Mouse (Mus musculus): Measurements from ENCODE around the gene Olfr588-ps1. TPM values are rescaled to one million over a fixed set of nuclear protein-coding genes. Genes with fewer than 3 reads are reported as not detected.
"Not testable (repeated sequence)": the region's sequence is repeated elsewhere in the genome, so short reads cannot be mapped to it uniquely, and the experiment has no call there.

The Olfr588-ps1 gene
- not detected in 2 replicates for polyA plus RNA-seq (2012; ENCODE audit: insufficient read depth, insufficient read length, missing spikeins)

GRCm38 (mm10) chr7:103140579-103140978 is at the start of gene Olfr588-ps1:
Gene Olfr588-ps1 (plus strand): TSS chr7:103140879.
- H3K4me3 ChIP-seq (ENCODE audit: insufficient read depth, low read depth, low read length): no peak within 1 kb of the TSS
- no peak within 1 kb of the TSS for H3K27ac ChIP-seq (replicated peaks; ENCODE audit: low read depth, low read length)
- no peaks in the 10 kb centered on the region for H3K4me1 ChIP-seq (ENCODE audit: control insufficient read depth, insufficient read depth, insufficient read length, low read length)

DNA sequence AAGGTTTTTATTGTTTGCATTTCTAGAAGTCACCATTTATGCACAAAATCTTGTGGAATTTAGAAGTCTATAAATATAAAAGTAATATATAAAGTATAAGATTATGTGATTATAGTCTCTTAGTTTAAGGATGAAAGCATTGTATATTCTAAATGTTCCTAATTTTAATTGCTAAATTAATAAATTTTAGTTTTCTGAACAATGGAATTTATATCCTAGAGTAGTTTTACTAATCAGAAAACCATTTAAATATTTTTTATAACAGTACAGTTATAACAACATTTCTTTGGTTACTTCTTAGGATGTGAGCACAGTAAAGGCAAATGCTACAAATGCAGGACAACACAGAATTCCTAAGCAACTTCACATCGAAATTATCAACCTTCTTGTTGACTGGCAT is 43.3 kb upstream of the Olfr588-ps1 start, which contains the start of gene Olfr585:
Olfr585 (plus strand) TSS at position 301 of the 400 bp plus-strand sequence.
- Histone ChIP-seq H3K27ac (replicated peaks; ENCODE audit: low read depth, low read length) (no peak within 1 kb of the TSS), H3K4me3 (ENCODE audit: insufficient read depth, low read depth, low read length) (no peak within 1 kb of the TSS), H3K4me1 (ENCODE audit: control insufficient read depth, insufficient read depth, insufficient read length, low read length) (no peaks in the 10 kb centered on the region)

GRCm38 (mm10) chr7:103119406-103119805 is 21.3 kb upstream of the Olfr588-ps1 start:
- Histone ChIP-seq H3K27ac (replicated peaks; ENCODE audit: low read depth, low read length) (no peak overlapping the region), H3K4me1 (ENCODE audit: control insufficient read depth, insufficient read depth, insufficient read length, low read length) (no peaks in the 10 kb centered on the region), H3K4me3 (ENCODE audit: insufficient read depth, low read depth, low read length) (no peak overlapping the region)

DNA sequence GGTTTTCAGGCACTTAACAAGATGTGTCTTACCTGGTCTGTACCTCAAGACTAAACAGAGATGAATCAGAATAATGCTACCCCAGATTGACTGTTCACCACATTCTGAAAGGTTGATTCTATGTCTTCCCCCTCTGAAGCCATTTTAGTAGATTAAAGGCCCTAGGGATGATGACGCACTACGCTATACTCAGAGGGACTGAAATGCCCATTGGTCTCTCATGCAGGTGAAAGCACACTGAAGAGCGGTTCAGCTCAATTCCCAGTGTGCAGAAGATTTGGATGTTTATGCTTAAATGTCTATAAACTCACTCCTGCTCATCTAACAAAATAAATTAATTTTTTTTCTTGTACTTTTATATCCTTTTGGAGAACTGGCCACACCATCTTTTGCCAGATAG is 15.1 kb upstream of the Olfr588-ps1 start, which contains the start of gene Olfr586:
Olfr586 (minus strand) TSS at position 101 of the 400 bp plus-strand sequence.
- no peak within 1 kb of the TSS for H3K4me3 ChIP-seq (ENCODE audit: insufficient read depth, low read depth, low read length)
- no peak within 1 kb of the TSS for H3K27ac ChIP-seq (replicated peaks; ENCODE audit: low read depth, low read length)
- no peaks in the 10 kb centered on the region for H3K4me1 ChIP-seq (ENCODE audit: control insufficient read depth, insufficient read depth, insufficient read length, low read length)

- H3K4me3 ChIP-seq (ENCODE audit: insufficient read depth, low read depth, low read length): no peak within 1 kb of the TSS
- H3K27ac ChIP-seq (replicated peaks; ENCODE audit: low read depth, low read length): no peak within 1 kb of the TSS
- H3K4me1 ChIP-seq (ENCODE audit: control insufficient read depth, insufficient read depth, insufficient read length, low read length): no peaks in the 10 kb centered on the region
Observed at GRCm38 (mm10) chr7:103156256-103156655, 15.6 kb downstream of the Olfr588-ps1 start, which contains the start of gene Olfr589. Gene Olfr589 (minus strand): TSS chr7:103156356.

GRCm38 (mm10) chr7:103169697-103170096 is 29.0 kb downstream of the Olfr588-ps1 start:
- no peaks in the 10 kb centered on the region for H3K4me1 ChIP-seq (ENCODE audit: control insufficient read depth, insufficient read depth, insufficient read length, low read length)
- no peak overlapping the region for H3K4me3 ChIP-seq (ENCODE audit: insufficient read depth, low read depth, low read length)
- H3K27ac ChIP-seq (replicated peaks; ENCODE audit: low read depth, low read length): no peak overlapping the region

DNA sequence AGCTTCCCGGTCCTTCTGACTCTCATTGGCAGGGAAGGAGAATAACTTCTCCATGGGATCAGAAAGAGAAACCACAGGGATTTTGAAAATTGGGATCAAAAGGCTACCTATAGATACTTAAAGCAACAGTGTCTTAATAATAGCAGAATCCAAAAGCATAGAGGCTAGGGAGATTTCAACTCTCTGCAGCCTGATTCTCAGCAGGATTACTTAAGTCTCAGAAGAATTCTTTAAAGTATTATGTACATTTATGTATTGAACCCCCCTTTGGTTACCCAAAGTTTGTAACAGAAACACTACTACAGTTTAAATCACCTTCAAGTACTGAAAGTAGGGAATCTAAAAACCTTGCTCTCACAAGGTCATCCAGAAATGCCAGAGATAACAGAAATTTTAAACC is 37.6 kb downstream of the Olfr588-ps1 start, which contains the start of gene Olfr591:
Olfr591 (minus strand) TSS at position 101 of the 400 bp plus-strand sequence.
- H3K4me3 ChIP-seq (ENCODE audit: insufficient read depth, low read depth, low read length): no peak within 1 kb of the TSS
- H3K4me1 ChIP-seq (ENCODE audit: control insufficient read depth, insufficient read depth, insufficient read length, low read length): no peaks in the 10 kb centered on the region
- H3K27ac ChIP-seq (replicated peaks; ENCODE audit: low read depth, low read length): no peak within 1 kb of the TSS

- H3K4me3 ChIP-seq (ENCODE audit: insufficient read depth, low read depth, low read length); H3K27ac ChIP-seq (replicated peaks; ENCODE audit: low read depth, low read length); H3K4me1 ChIP-seq (ENCODE audit: control insufficient read depth, insufficient read depth, insufficient read length, low read length): not testable (repeated sequence)
Observed at GRCm38 (mm10) chr7:103184503-103184902, 43.8 kb downstream of the Olfr588-ps1 start, which contains the start of gene Olfr592. Gene Olfr592 (plus strand): TSS chr7:103184803.

Other genes starting within 250 kb of the Olfr588-ps1 start
- not detected in 2 replicates for gene Olfr569, start 250.0 kb upstream of the Olfr588-ps1 start, polyA plus RNA-seq (2012; ENCODE audit: insufficient read depth, insufficient read length, missing spikeins)
- not detected in 2 replicates for gene Olfr570, start 246.3 kb upstream of the Olfr588-ps1 start, polyA plus RNA-seq (2012; ENCODE audit: insufficient read depth, insufficient read length, missing spikeins)
- gene Olfr571, start 223.3 kb upstream of the Olfr588-ps1 start, polyA plus RNA-seq (2012; ENCODE audit: insufficient read depth, insufficient read length, missing spikeins): 0.28 TPM in 1 of 2 replicates, not detected in the other
- gene Olfr572, start 216.5 kb upstream of the Olfr588-ps1 start, polyA plus RNA-seq (2012; ENCODE audit: insufficient read depth, insufficient read length, missing spikeins): not detected in 2 replicates
- gene Olfr573-ps1, start 198.3 kb upstream of the Olfr588-ps1 start, polyA plus RNA-seq (2012; ENCODE audit: insufficient read depth, insufficient read length, missing spikeins): not detected in 2 replicates
- not detected in 2 replicates for gene Olfr574, start 192.4 kb upstream of the Olfr588-ps1 start, polyA plus RNA-seq (2012; ENCODE audit: insufficient read depth, insufficient read length, missing spikeins)
- not detected in 2 replicates for gene Olfr575, start 182.1 kb upstream of the Olfr588-ps1 start, polyA plus RNA-seq (2012; ENCODE audit: insufficient read depth, insufficient read length, missing spikeins)
- gene Olfr576, start 178.2 kb upstream of the Olfr588-ps1 start, polyA plus RNA-seq (2012; ENCODE audit: insufficient read depth, insufficient read length, missing spikeins): not detected in 2 replicates
- not detected in 2 replicates for gene Olfr577, start 164.9 kb upstream of the Olfr588-ps1 start, polyA plus RNA-seq (2012; ENCODE audit: insufficient read depth, insufficient read length, missing spikeins)
- gene Olfr578, start 151.6 kb upstream of the Olfr588-ps1 start, polyA plus RNA-seq (2012; ENCODE audit: insufficient read depth, insufficient read length, missing spikeins): not detected in 2 replicates
- not detected in 2 replicates for gene Olfr582, start 102.9 kb upstream of the Olfr588-ps1 start, polyA plus RNA-seq (2012; ENCODE audit: insufficient read depth, insufficient read length, missing spikeins)
- not detected in 2 replicates for gene Olfr583, start 89.6 kb upstream of the Olfr588-ps1 start, polyA plus RNA-seq (2012; ENCODE audit: insufficient read depth, insufficient read length, missing spikeins)
- not detected in 2 replicates for gene Olfr584, start 59.0 kb upstream of the Olfr588-ps1 start, polyA plus RNA-seq (2012; ENCODE audit: insufficient read depth, insufficient read length, missing spikeins)
- gene Olfr585, start 43.2 kb upstream of the Olfr588-ps1 start, polyA plus RNA-seq (2012; ENCODE audit: insufficient read depth, insufficient read length, missing spikeins): not detected in 2 replicates
- not detected in 2 replicates for gene Olfr586, start 15.2 kb upstream of the Olfr588-ps1 start, polyA plus RNA-seq (2012; ENCODE audit: insufficient read depth, insufficient read length, missing spikeins)
- not detected in 2 replicates for gene Olfr589, start 15.5 kb downstream of the Olfr588-ps1 start, polyA plus RNA-seq (2012; ENCODE audit: insufficient read depth, insufficient read length, missing spikeins)
- gene Olfr591, start 37.5 kb downstream of the Olfr588-ps1 start, polyA plus RNA-seq (2012; ENCODE audit: insufficient read depth, insufficient read length, missing spikeins): not detected in 2 replicates
- gene Olfr592, start 43.9 kb downstream of the Olfr588-ps1 start, polyA plus RNA-seq (2012; ENCODE audit: insufficient read depth, insufficient read length, missing spikeins): not detected in 2 replicates
- not detected in 2 replicates for gene Olfr593, start 71.0 kb downstream of the Olfr588-ps1 start, polyA plus RNA-seq (2012; ENCODE audit: insufficient read depth, insufficient read length, missing spikeins)
- gene Olfr594, start 76.1 kb downstream of the Olfr588-ps1 start, polyA plus RNA-seq (2012; ENCODE audit: insufficient read depth, insufficient read length, missing spikeins): not detected in 2 replicates
- not detected in 2 replicates for gene Usp17ld, start 111.6 kb downstream of the Olfr588-ps1 start, polyA plus RNA-seq (2012; ENCODE audit: insufficient read depth, insufficient read length, missing spikeins)
- not detected in 2 replicates for gene Olfr596, start 164.8 kb downstream of the Olfr588-ps1 start, polyA plus RNA-seq (2012; ENCODE audit: insufficient read depth, insufficient read length, missing spikeins)
- gene Olfr597, start 175.4 kb downstream of the Olfr588-ps1 start, polyA plus RNA-seq (2012; ENCODE audit: insufficient read depth, insufficient read length, missing spikeins): not detected in 2 replicates
- gene Olfr598, start 182.7 kb downstream of the Olfr588-ps1 start, polyA plus RNA-seq (2012; ENCODE audit: insufficient read depth, insufficient read length, missing spikeins): not detected in 2 replicates
- not detected in 2 replicates for gene Olfr599, start 195.0 kb downstream of the Olfr588-ps1 start, polyA plus RNA-seq (2012; ENCODE audit: insufficient read depth, insufficient read length, missing spikeins)
- not detected in 2 replicates for gene Olfr600, start 208.8 kb downstream of the Olfr588-ps1 start, polyA plus RNA-seq (2012; ENCODE audit: insufficient read depth, insufficient read length, missing spikeins)
- gene Olfr601, start 221.8 kb downstream of the Olfr588-ps1 start, polyA plus RNA-seq (2012; ENCODE audit: insufficient read depth, insufficient read length, missing spikeins): not detected in 2 replicates
- not detected in 2 replicates for gene Olfr603, start 245.3 kb downstream of the Olfr588-ps1 start, polyA plus RNA-seq (2012; ENCODE audit: insufficient read depth, insufficient read length, missing spikeins)